Mouse (Mus musculus) brain, adult 2 months (tissue): ENCODE measurements around the gene Arid2.
"Not testable (repeated sequence)": the region's sequence is repeated elsewhere in the genome, so short reads cannot be mapped to it uniquely, and the experiment has no call there.

Experiments
- DNase-seq: peaks from one replicate; pipeline ENCODE4 v3.0.0; 2011; ENCODE audit warnings: low read depth, low spot score

Arid2 gene

GRCm38 (mm10) chr15:96287369-96287975, at the start of gene Arid2:
Gene Arid2 (plus strand): TSS chr15:96287518.
- DNase-seq, result peak; percentile 66

GRCm38 (mm10) chr15:96238071-96238470, 49.2 kb upstream of the Arid2 start:
- no peak for DNase-seq

GRCm38 (mm10) chr15:96244171-96244570, 43.1 kb upstream of the Arid2 start:
- no peak for DNase-seq

- not testable (repeated sequence) for DNase-seq
Observed at GRCm38 (mm10) chr15:96244715-96245114, 42.6 kb upstream of the Arid2 start.

- DNase-seq, result no peak
Observed at GRCm38 (mm10) chr15:96253827-96254226, 33.5 kb upstream of the Arid2 start.

- DNase-seq, result no peak
Observed at GRCm38 (mm10) chr15:96254356-96254755, 33.0 kb upstream of the Arid2 start.

GRCm38 (mm10) chr15:96257781-96258180, 29.5 kb upstream of the Arid2 start:
- DNase-seq, result no peak

GRCm38 (mm10) chr15:96264614-96265013, 22.7 kb upstream of the Arid2 start:
- DNase-seq, result no peak

GRCm38 (mm10) chr15:96267933-96268332, 19.4 kb upstream of the Arid2 start:
- DNase-seq, result no peak

GRCm38 (mm10) chr15:96268610-96269009, 18.7 kb upstream of the Arid2 start:
- no peak for DNase-seq

- DNase-seq, result no peak
Observed at GRCm38 (mm10) chr15:96269402-96269801, 17.9 kb upstream of the Arid2 start.

GRCm38 (mm10) chr15:96270272-96270880, 16.9 kb upstream of the Arid2 start:
- DNase-seq, result no peak

- DNase-seq, result no peak
Observed at GRCm38 (mm10) chr15:96272356-96272755, 15.0 kb upstream of the Arid2 start.

GRCm38 (mm10) chr15:96274341-96274740, 13.0 kb upstream of the Arid2 start:
- no peak for DNase-seq

- no peak for DNase-seq
Observed at GRCm38 (mm10) chr15:96275198-96275597, 12.1 kb upstream of the Arid2 start.

GRCm38 (mm10) chr15:96275810-96276493, 11.4 kb upstream of the Arid2 start:
- no peak for DNase-seq

- no peak for DNase-seq
Observed at GRCm38 (mm10) chr15:96277061-96277460, 10.3 kb upstream of the Arid2 start.

- DNase-seq, result no peak
Observed at GRCm38 (mm10) chr15:96281236-96281635, 6.1 kb upstream of the Arid2 start.

GRCm38 (mm10) chr15:96283141-96283540, 4.2 kb upstream of the Arid2 start:
- DNase-seq, result no peak

- DNase-seq, result peak; percentile 71
Observed at GRCm38 (mm10) chr15:96283920-96284431, 3.3 kb upstream of the Arid2 start.

- DNase-seq, result peak; percentile 67
Observed at GRCm38 (mm10) chr15:96284711-96285322, 2.5 kb upstream of the Arid2 start.

GRCm38 (mm10) chr15:96285323-96286014, 1.8 kb upstream of the Arid2 start:
- peak; percentile 96 for DNase-seq
